Mouse (Mus musculus) olfactory bulb, adult 2 months (tissue): Measurements from ENCODE around the gene Hmg20b. TPM values are rescaled to one million over a fixed set of nuclear protein-coding genes. Genes with fewer than 3 reads are reported as not detected.

ENCODE experiments used
- H3K27ac ChIP-seq: fragments of 200-500 bp; 2 replicates; pipeline ENCODE4 v1.5.1; 2012; ENCODE audit warnings: low read depth, low read length; ENCODE audit not compliant: insufficient read depth
- H3K4me1 ChIP-seq: fragments of 200-500 bp; 2 replicates; pipeline ENCODE4 v1.6.1; 2012; ENCODE audit warnings: low read length; ENCODE audit not compliant: control insufficient read depth, insufficient read depth
- H3K4me3 ChIP-seq: fragments of 200-500 bp; 2 replicates; pipeline ENCODE4 v1.5.1; 2012; ENCODE audit warnings: mild to moderate bottlenecking, low read depth, low read length, moderate library complexity; ENCODE audit not compliant: insufficient read depth
- CTCF ChIP-seq: fragments of 200-500 bp; IDR thresholded peaks from 2 replicates; pipeline ENCODE4 v1.5.1; 2012; ENCODE audit warnings: low read depth, mild to moderate bottlenecking, low read length, moderate library complexity; ENCODE audit not compliant: insufficient read depth
- POLR2A ChIP-seq: fragments of 200-500 bp; IDR thresholded peaks from 2 replicates; pipeline ENCODE4 v1.6.1; 2012; ENCODE audit warnings: mild to moderate bottlenecking, low read depth, low read length, moderate library complexity; ENCODE audit not compliant: insufficient read depth
- WGBS: fragments of 180-500 bp; shearing (Covaris S2); methylation state at CpG from one replicate; pipeline ENCODE4 v1.1.7; 2018; 5-methylcytosine and 5-hydroxymethylcytosine counted together
- polyA plus RNA-seq: library from polyadenylated mRNA; stranded (reverse); fragments of >200 nt; gene quantifications from 2 replicates; pipeline ENCODE4 v1.2.4, GENCODE M21; 2012; ENCODE audit warnings: low replicate concordance; ENCODE audit not compliant: missing spikeins, insufficient read depth, insufficient read length

Hmg20b gene
- not detected in 2 replicates for polyA plus RNA-seq

- peak within 1 kb of the TSS; percentile 61 for H3K4me3 ChIP-seq
- TF ChIP-seq POLR2A, result no peak
- TF ChIP-seq CTCF, result peak; percentile 87
- H3K27ac ChIP-seq, result 0 out of 2 replicates have a peak within 1 kb of the TSS, but pooled peaks have one; percentile 48
- peaks cover 27% of the 10 kb centered on the region for H3K4me1 ChIP-seq
- WGBS, result under 1% methylated on average over 54 of the region's 54 CpGs
Measured at GRCm38 (mm10) chr10:81350351-81351063, at the start of gene Hmg20b. Gene Hmg20b (minus strand): TSS chr10:81350480.

GRCm38 (mm10) chr10:81399798-81400308, 49.6 kb upstream of the Hmg20b start:
- peaks cover 39% of the 10 kb centered on the region for H3K4me1 ChIP-seq
- H3K27ac ChIP-seq, result no peak overlapping the region
- no peak for TF ChIP-seq POLR2A
- no peak for TF ChIP-seq CTCF
- H3K4me3 ChIP-seq, result no peak overlapping the region
- 87% methylated on average over 18 of the region's 18 CpGs for WGBS

- Histone ChIP-seq H3K4me1 (peaks cover 39% of the 10 kb centered on the region), H3K27ac (no peak overlapping the region), H3K4me3 (no peak overlapping the region)
- WGBS, result 91% methylated on average over 5 of the region's 5 CpGs
- TF ChIP-seq POLR2A, result no peak
- no peak for TF ChIP-seq CTCF
Measured at GRCm38 (mm10) chr10:81399296-81399695, 49.0 kb upstream of the Hmg20b start.

GRCm38 (mm10) chr10:81396749-81397148, 46.5 kb upstream of the Hmg20b start:
- H3K4me1 ChIP-seq, result peaks cover 38% of the 10 kb centered on the region
- WGBS, result 74% methylated on average over 5 of the region's 5 CpGs
- H3K4me3 ChIP-seq, result no peak overlapping the region
- no peak overlapping the region for H3K27ac ChIP-seq
- TF ChIP-seq POLR2A (no peak), CTCF (no peak)

GRCm38 (mm10) chr10:81395865-81396264, 45.6 kb upstream of the Hmg20b start:
- 76% methylated on average over 4 of the region's 4 CpGs for WGBS
- no peak overlapping the region for H3K27ac ChIP-seq
- H3K4me1 ChIP-seq, result peaks cover 29% of the 10 kb centered on the region
- no peak overlapping the region for H3K4me3 ChIP-seq
- TF ChIP-seq CTCF, result no peak
- TF ChIP-seq POLR2A, result no peak

GRCm38 (mm10) chr10:81395127-81395526, 44.8 kb upstream of the Hmg20b start:
- peaks cover 23% of the 10 kb centered on the region for H3K4me1 ChIP-seq
- TF ChIP-seq POLR2A (no peak), CTCF (peak; percentile 87)
- H3K27ac ChIP-seq, result no peak overlapping the region
- no peak overlapping the region for H3K4me3 ChIP-seq
- 17% methylated on average over 5 of the region's 5 CpGs for WGBS

- Histone ChIP-seq H3K27ac (no peak overlapping the region), H3K4me3 (0 out of 2 replicates have a peak overlapping the region, but pooled peaks have one; percentile 8), H3K4me1 (peaks cover 23% of the 10 kb centered on the region)
- TF ChIP-seq CTCF (no peak), POLR2A (no peak)
- 16% methylated on average over 19 of the region's 19 CpGs for WGBS
Measured at GRCm38 (mm10) chr10:81393456-81394063, 43.3 kb upstream of the Hmg20b start.

- TF ChIP-seq CTCF, result no peak
- no peak for TF ChIP-seq POLR2A
- Histone ChIP-seq H3K27ac (no peak within 1 kb of the TSS), H3K4me3 (0 out of 2 replicates have a peak within 1 kb of the TSS, but pooled peaks have one; percentile 8), H3K4me1 (peaks cover 23% of the 10 kb centered on the region)
- 72% methylated on average over 14 of the region's 14 CpGs for WGBS
Measured at GRCm38 (mm10) chr10:81392781-81393185, 42.5 kb upstream of the Hmg20b start, which contains the start of gene Smim24. Gene Smim24 (plus strand): TSS chr10:81393051.

- TF ChIP-seq POLR2A, result no peak
- TF ChIP-seq CTCF, result no peak
- Histone ChIP-seq H3K4me1 (peaks cover 19% of the 10 kb centered on the region), H3K27ac (no peak overlapping the region), H3K4me3 (no peak overlapping the region)
- 88% methylated on average over 6 of the region's 6 CpGs for WGBS
Measured at GRCm38 (mm10) chr10:81392270-81392669, 42.0 kb upstream of the Hmg20b start.

GRCm38 (mm10) chr10:81390678-81390965, 40.3 kb upstream of the Hmg20b start:
- no peak overlapping the region for H3K4me3 ChIP-seq
- H3K27ac ChIP-seq, result no peak overlapping the region
- TF ChIP-seq POLR2A (no peak), CTCF (no peak)
- WGBS, result 90% methylated on average over 13 of the region's 13 CpGs
- H3K4me1 ChIP-seq, result peaks cover 16% of the 10 kb centered on the region
